Mouse (Mus musculus) midbrain, embryonic 12.5 days (tissue): ENCODE measurements around the gene Tbc1d13. TPM values are rescaled to one million over a fixed set of nuclear protein-coding genes. Genes with fewer than 3 reads are reported as not detected.
"Not testable (repeated sequence)": the region's sequence is repeated elsewhere in the genome, so short reads cannot be mapped to it uniquely, and the experiment has no call there.

ENCODE experiments used
- ATAC-seq: fragments of 200-750 bp; cut with Nextera tagmentation; 2 replicates; pipeline ENCODE4 v1.8.0; 2017; ENCODE audit warnings: low read depth, moderate TSS enrichment, moderate library complexity; ENCODE audit not compliant: low FRiP score
- H3K27ac ChIP-seq: fragments of 300-500 bp; sonication (generic); replicated peaks from 2 replicates; pipeline ENCODE4 v1.5.1; 2016; ENCODE audit warnings: mild to moderate bottlenecking
- H3K27me3 ChIP-seq: fragments of 300-500 bp; sonication (generic); 2 replicates; pipeline ENCODE4 v1.6.1; 2016; ENCODE audit warnings: mild to moderate bottlenecking
- H3K36me3 ChIP-seq: fragments of 300-500 bp; sonication (generic); 2 replicates; pipeline ENCODE4 v1.6.1; 2016
- H3K4me1 ChIP-seq: fragments of 300-500 bp; sonication (generic); 2 replicates; pipeline ENCODE4 v1.6.1; 2016
- H3K4me2 ChIP-seq: fragments of 300-500 bp; sonication (generic); replicated peaks from 2 replicates; pipeline ENCODE4 v1.6.1; 2016; ENCODE audit warnings: mild to moderate bottlenecking, moderate library complexity
- H3K4me3 ChIP-seq: fragments of 300-500 bp; sonication (generic); 2 replicates; pipeline ENCODE4 v1.5.1; 2016; ENCODE audit warnings: mild to moderate bottlenecking
- H3K9ac ChIP-seq: fragments of 300-500 bp; sonication (generic); replicated peaks from 2 replicates; pipeline ENCODE4 v1.6.1; 2016; ENCODE audit warnings: mild to moderate bottlenecking, moderate library complexity
- H3K9me3 ChIP-seq: fragments of 300-500 bp; sonication (generic); 2 replicates; pipeline ENCODE4 v1.6.1; 2016; ENCODE audit warnings: mild to moderate bottlenecking
- WGBS: fragments of 180-500 bp; shearing (Covaris S2); methylation state at CpG from one replicate; pipeline ENCODE4 v1.1.7; 2016; 5-methylcytosine and 5-hydroxymethylcytosine counted together
- polyA plus RNA-seq: library from polyadenylated mRNA; unstranded; fragments of >200 nt; fragmentation: Nextera tagmentation; extraction: Ambion mirVana; gene quantifications from 2 replicates; pipeline ENCODE4 v1.2.1, GENCODE M21; 2016

The Tbc1d13 gene
- polyA plus RNA-seq, 1 experiment from 2014 or later, result 11.2 TPM

DNA sequence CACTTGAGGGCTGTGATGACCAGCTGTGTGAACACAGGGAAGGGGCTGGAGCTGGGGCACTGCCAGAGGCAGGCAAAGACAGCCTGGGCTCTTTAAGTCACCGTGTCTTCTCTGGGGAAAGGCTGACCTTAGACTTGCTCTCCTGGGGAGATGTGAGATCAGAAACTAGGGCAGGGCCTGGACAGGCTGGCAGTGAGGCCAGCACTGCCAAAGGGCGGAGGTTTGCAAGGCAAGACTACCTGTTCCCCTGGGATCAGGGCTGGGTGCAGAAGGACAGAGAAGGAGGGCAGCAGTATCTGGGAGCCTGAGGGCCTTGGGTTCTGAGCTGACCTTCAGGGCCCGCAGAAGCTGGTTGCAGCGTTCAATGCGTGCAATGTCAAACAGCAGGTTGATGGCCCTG is 25.9 kb upstream of the Tbc1d13 start:
- Histone ChIP-seq H3K4me3 (no peak overlapping the region), H3K9me3 (no peaks in the 10 kb centered on the region), H3K9ac (no peak overlapping the region), H3K4me2 (no peak overlapping the region), H3K4me1 (no peaks in the 10 kb centered on the region), H3K27me3 (no peaks in the 10 kb centered on the region), H3K27ac (no peak overlapping the region), H3K36me3 (peaks cover 95% of the 10 kb centered on the region)
- WGBS, result 93% methylated on average over 5 of the region's 5 CpGs
- no peak for ATAC-seq

DNA sequence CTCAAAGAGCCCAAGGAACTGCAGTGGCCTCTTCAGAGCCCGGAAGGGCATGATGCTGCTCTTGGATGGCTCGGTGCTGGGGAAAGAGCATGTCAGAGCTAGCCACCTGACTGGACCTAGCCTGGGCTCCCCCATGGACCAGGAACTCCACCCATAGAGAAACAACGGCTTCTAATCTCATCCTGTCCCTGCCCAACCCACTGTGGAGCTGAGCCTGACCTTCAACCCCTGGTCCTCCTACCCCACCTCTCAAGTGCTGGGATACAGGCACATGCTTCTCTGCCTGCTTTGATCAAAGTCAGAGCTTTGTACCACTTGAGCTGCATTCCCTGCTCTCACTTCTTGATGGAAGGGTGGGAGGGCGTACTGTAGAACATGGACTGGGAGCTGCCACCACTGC is 25.3 kb upstream of the Tbc1d13 start:
- Histone ChIP-seq H3K9me3 (no peaks in the 10 kb centered on the region), H3K4me3 (no peak overlapping the region), H3K4me1 (no peaks in the 10 kb centered on the region), H3K27ac (no peak overlapping the region), H3K4me2 (no peak overlapping the region), H3K27me3 (no peaks in the 10 kb centered on the region), H3K9ac (no peak overlapping the region), H3K36me3 (peaks cover 95% of the 10 kb centered on the region)
- 90% methylated on average over 4 of the region's 4 CpGs for WGBS
- no peak for ATAC-seq

DNA sequence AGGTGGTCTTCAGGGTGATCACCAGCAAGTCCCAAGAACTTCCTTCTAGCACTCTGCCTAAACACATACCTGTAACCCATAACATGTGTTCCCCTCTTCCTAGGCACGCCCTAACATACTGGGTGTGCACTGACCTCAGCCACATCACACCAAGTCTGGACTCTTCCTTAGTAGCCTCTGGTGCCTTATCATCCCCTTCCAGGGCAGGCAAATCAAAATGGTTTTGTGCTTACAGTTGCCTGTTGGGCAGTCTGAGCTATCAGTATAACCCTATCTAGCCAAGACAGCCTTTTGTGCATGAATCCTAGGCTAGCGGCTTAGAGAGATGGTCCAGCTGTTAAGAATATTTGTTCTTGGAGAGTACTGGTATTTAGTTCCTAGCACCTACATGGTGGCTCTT is 22.0 kb upstream of the Tbc1d13 start:
- H3K36me3 ChIP-seq, result peaks cover 69% of the 10 kb centered on the region
- ATAC-seq, result no peak
- no peak overlapping the region for H3K4me3 ChIP-seq
- no peak overlapping the region for H3K9ac ChIP-seq
- WGBS, result 95% methylated on average over 2 of the region's 2 CpGs
- H3K27me3 ChIP-seq, result no peaks in the 10 kb centered on the region
- H3K9me3 ChIP-seq, result no peaks in the 10 kb centered on the region
- H3K4me1 ChIP-seq, result no peaks in the 10 kb centered on the region
- H3K27ac ChIP-seq, result no peak overlapping the region
- no peak overlapping the region for H3K4me2 ChIP-seq

DNA sequence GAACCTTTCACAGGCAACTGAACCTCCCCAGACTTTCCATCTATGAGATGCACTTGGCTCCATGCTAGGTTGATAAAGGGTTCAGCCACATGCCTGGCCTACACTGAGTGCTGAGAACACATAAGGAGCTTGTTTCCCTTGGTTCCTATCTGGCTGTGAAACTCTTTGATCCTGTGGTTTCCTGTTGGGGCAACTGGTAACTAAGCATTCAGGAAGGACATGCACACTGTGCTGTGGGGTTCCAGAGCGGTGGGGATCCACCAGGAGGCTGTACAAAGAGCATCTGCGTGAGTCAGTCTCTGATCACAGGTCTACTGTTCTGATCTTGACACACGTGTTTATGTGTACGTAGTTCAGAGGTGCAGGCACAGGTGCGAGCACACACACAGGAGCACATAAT is 21.0 kb upstream of the Tbc1d13 start:
- Histone ChIP-seq H3K9ac (no peak overlapping the region), H3K9me3 (no peaks in the 10 kb centered on the region), H3K4me2 (no peak overlapping the region), H3K4me3 (no peak overlapping the region), H3K27ac (no peak overlapping the region), H3K27me3 (no peaks in the 10 kb centered on the region), H3K4me1 (no peaks in the 10 kb centered on the region), H3K36me3 (peaks cover 58% of the 10 kb centered on the region)
- ATAC-seq, result no peak
- WGBS, result 93% methylated on average over 5 of the region's 5 CpGs

DNA sequence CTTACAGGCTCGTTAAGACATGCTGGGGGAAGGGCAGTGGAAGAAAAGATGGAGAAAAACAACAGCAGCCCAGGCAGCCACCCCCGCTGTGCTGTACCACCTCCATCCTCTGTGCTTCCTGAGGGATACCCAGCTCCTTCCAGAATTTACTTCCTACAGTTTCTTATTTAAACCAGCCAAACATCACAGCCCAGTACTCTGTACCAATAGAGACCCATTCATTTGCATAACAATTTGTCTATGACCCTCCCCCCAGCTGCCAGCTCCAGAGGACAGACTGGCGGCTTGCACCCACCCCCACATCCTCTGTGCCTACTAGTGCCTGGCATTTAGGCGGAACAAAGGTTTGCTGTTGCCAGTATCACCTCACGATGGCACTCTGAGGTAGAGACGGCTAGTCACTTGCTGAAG is 13.9 kb upstream of the Tbc1d13 start:
- no peaks in the 10 kb centered on the region for H3K27me3 ChIP-seq
- peaks cover 32% of the 10 kb centered on the region for H3K4me1 ChIP-seq
- no peak overlapping the region for H3K9ac ChIP-seq
- 0 out of 2 replicates have a peak overlapping the region, but pooled peaks have one; percentile 11 for H3K4me2 ChIP-seq
- no peaks in the 10 kb centered on the region for H3K9me3 ChIP-seq
- H3K4me3 ChIP-seq, result no peak overlapping the region
- H3K27ac ChIP-seq, result peak overlapping the region; percentile 36; the same call in 1 of the 2 replicates
- no peaks in the 10 kb centered on the region for H3K36me3 ChIP-seq
- ATAC-seq, result no peak
- WGBS, result 20% methylated on average over 6 of the region's 6 CpGs

DNA sequence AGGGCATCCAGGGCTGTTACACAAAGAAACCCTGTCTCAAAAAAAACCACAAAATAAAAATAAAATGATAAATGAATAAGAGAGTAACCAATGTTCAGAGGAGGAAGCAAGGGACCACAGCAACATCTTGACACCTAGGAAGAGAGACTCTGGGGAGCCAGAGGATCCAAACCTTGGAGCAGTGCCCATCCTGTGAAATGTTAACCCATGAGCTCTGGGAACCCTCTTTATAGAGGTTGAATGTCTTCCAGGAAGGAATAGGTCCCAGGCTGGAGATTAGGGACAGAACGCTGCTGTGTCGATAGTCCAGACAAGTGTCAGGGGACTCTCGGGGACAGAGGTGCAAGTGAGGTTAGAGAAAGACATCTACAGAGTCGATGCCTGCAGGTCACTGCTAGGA is 13.3 kb upstream of the Tbc1d13 start:
- H3K27me3 ChIP-seq, result no peaks in the 10 kb centered on the region
- no peaks in the 10 kb centered on the region for H3K36me3 ChIP-seq
- no peak for ATAC-seq
- no peak overlapping the region for H3K4me3 ChIP-seq
- no peak overlapping the region for H3K4me2 ChIP-seq
- H3K4me1 ChIP-seq, result peaks cover 38% of the 10 kb centered on the region
- H3K9me3 ChIP-seq, result no peaks in the 10 kb centered on the region
- no peak overlapping the region for H3K9ac ChIP-seq
- 81% methylated on average over 4 of the region's 4 CpGs for WGBS
- no peak overlapping the region; the same call in 1 of the 2 replicates for H3K27ac ChIP-seq

DNA sequence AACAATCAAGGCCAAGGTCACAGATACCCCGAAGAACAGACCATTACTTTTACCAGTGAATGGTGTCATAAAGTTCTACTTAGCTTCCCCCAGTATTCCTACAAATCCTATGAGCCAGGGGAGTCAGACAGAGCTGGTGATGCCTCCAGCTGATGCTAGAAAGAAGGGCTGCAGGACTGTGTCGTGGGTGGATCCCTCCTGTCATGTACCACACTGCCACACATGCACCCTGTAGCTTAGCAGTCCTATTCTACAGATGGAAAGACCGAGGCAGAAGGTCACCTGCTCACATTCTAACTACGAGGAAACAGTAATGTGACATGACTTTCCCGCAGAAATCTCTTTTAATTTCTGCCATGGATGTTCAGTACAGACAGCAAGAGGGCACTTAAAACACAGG is 10.8 kb upstream of the Tbc1d13 start:
- no peak for ATAC-seq
- Histone ChIP-seq H3K4me1 (peaks cover 39% of the 10 kb centered on the region), H3K27me3 (no peaks in the 10 kb centered on the region), H3K9ac (no peak overlapping the region), H3K9me3 (no peaks in the 10 kb centered on the region), H3K27ac (no peak overlapping the region), H3K4me3 (no peak overlapping the region), H3K4me2 (no peak overlapping the region), H3K36me3 (no peaks in the 10 kb centered on the region)
- WGBS, result 91% methylated on average over 5 of the region's 5 CpGs

DNA sequence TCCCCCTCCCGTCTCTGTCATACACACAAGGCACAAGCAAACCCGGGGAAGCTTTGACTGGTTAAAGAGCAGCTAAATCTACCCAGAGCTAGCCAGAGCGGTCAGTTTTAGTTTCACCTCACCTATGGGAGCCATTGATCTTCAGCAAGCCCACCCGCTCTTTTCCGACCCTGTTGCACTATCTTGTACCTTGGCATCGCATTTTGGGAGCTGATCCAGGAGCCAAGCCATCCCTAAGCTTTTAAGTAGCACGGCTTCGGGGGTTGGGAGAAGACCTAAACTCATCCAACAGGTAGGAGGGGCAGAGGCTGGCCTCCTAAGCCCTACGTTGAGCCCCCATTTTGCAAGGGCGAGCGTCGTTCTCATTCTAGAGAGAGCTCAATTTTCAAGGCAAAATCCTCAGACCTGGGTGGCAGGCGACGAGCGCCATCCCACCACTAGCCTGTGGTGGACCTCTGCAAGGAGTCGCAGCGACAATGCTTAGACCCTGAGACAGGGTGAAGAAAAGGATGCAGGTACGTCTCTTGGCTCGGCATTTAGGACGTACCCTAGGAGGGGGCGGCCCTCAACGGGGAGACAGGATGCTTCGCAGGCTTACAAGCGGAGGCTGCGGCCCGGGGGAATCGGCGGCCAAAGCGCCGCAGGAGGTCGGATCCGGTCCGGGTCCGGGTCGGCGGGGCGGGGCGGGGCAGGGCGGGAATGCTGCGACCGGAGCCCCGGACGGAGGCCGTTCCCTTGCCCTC is 9.6 kb upstream of the Tbc1d13 start:
- no peaks in the 10 kb centered on the region for H3K27me3 ChIP-seq
- peak overlapping the region; percentile 89 for H3K4me3 ChIP-seq
- peak overlapping the region; percentile 91 for H3K9ac ChIP-seq
- peak overlapping the region; percentile 88 for H3K4me2 ChIP-seq
- peak; percentile 63 for ATAC-seq
- H3K4me1 ChIP-seq, result peaks cover 37% of the 10 kb centered on the region
- peak overlapping the region; percentile 90 for H3K27ac ChIP-seq
- no peaks in the 10 kb centered on the region for H3K9me3 ChIP-seq
- WGBS, result 1% methylated on average over 44 of the region's 44 CpGs
- no peaks in the 10 kb centered on the region for H3K36me3 ChIP-seq

DNA sequence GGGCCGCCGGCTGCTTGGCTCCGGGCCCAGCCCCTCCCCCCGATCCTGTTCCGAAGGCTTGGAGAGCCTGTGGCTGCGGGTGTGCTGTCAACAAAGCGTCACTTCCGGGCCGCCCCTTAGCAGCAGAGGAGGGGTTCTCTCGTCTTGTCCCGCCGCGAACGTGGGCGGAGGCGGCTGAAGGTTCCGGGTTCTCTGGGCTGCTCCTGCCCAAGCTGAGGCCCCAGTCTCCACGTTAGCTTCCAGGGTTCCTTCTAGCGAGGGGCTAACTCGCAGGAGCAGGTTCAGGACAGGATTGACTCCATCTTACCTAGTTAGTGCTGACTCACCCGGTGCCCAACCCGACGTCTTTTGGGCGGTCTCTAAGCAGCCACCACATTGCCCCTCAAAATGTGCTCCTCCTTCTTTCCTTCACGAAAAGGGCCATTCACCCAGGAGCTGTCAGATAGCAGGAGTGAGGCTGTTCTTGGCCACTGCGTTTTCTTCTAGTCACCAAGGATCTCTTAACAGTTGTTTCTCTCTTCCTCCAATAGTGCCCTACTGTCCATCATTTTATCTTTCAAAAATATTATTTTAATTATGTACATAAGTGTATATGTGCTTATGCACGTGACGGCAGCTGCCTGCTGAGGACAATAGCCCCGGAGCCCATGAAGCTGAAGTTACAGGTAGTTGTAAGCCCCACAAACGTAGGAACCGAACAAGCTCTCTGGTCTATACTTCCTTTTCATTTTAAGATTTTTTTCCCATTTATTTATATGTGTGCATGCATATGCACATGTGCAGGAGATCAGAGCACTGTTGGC is 8.9 kb upstream of the Tbc1d13 start, which contains the start of gene Zer1:
Gene Zer1 (minus strand): TSS at position 114 of the 803 bp plus-strand sequence.
- H3K27ac ChIP-seq, result peak within 1 kb of the TSS; percentile 90
- peak within 1 kb of the TSS; percentile 88 for H3K4me2 ChIP-seq
- peak; percentile 96 for ATAC-seq
- H3K4me3 ChIP-seq, result peak within 1 kb of the TSS; percentile 89
- H3K9me3 ChIP-seq, result no peaks in the 10 kb centered on the region
- peaks cover 29% of the 10 kb centered on the region for H3K4me1 ChIP-seq
- H3K36me3 ChIP-seq, result no peaks in the 10 kb centered on the region
- 10% methylated on average over 31 of the region's 31 CpGs for WGBS
- no peaks in the 10 kb centered on the region for H3K27me3 ChIP-seq
- H3K9ac ChIP-seq, result peak within 1 kb of the TSS; percentile 91

DNA sequence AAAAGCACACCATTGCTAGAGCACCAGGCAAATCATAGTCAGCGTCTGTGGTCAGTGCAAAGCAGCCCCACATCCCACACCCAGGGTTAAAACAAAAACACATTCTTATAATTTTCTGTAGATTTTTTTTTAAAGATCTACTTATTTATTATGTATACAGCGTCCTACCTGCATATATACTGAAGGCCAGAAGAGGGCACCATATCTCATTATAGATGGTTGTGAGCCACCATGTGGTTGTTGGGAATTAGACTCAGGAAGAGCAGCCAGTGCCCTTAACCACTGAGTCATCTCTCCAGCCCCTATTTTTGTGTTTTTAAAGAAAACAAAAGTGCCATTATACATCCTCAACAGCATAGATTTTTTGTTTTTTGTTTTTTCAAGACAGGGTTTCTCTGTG is 4.8 kb upstream of the Tbc1d13 start:
- Histone ChIP-seq H3K4me1 (peaks cover 14% of the 10 kb centered on the region), H3K4me3 (no peak overlapping the region), H3K27ac (no peak overlapping the region), H3K36me3 (no peaks in the 10 kb centered on the region), H3K27me3 (no peaks in the 10 kb centered on the region), H3K9me3 (no peaks in the 10 kb centered on the region), H3K4me2 (no peak overlapping the region), H3K9ac (no peak overlapping the region)
- ATAC-seq, result no peak
- 31% methylated on average over 2 of the region's 2 CpGs for WGBS

DNA sequence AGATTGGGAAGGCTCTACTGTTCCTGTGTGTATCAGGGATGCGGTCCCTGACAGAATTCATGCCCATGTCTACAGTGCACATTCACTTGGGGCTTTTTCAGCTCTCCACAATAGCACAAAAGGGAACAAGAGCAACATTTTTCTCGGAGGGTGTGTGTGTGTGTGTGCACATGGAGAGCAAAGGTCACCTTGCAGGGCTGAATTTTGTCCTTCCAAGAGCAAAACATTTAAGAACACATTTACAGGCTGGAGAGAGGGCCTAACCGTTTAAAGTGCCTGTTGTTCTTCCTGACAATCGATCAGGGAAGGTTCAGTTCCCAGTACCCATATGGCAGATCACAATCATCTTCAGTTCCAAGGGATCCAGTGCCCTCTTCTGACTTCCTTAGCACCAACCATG is 3.4 kb upstream of the Tbc1d13 start:
- peaks cover 19% of the 10 kb centered on the region for H3K4me1 ChIP-seq
- no peaks in the 10 kb centered on the region for H3K9me3 ChIP-seq
- no peak overlapping the region for H3K9ac ChIP-seq
- WGBS, result 82% methylated on average over 4 of the region's 4 CpGs
- no peak overlapping the region for H3K4me3 ChIP-seq
- H3K36me3 ChIP-seq, result no peaks in the 10 kb centered on the region
- H3K27ac ChIP-seq, result no peak overlapping the region
- no peak for ATAC-seq
- H3K27me3 ChIP-seq, result no peaks in the 10 kb centered on the region
- no peak overlapping the region for H3K4me2 ChIP-seq

DNA sequence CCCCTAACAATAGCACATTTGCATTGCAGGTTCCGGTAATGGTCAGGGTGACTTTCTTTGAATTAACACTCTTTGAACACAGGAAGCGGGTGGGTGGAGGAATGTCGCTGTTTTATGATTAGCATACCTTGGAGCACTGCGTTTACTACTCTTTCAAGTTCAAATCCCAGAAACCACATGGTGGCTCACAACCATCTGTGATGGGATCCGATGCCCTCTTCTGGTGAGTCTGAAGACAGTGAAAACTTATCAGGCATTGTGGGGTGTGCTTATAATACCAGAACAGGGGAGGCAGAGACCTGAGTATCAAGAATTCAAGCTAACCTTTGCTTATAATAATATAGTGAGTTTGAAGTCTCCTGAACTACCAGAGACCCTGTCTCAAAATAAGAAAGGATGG is 2.3 kb upstream of the Tbc1d13 start:
- H3K9me3 ChIP-seq, H3K27me3 ChIP-seq, H3K9ac ChIP-seq, H3K36me3 ChIP-seq, H3K27ac ChIP-seq, H3K4me2 ChIP-seq, ATAC-seq, H3K4me3 ChIP-seq: not testable (repeated sequence)
- 69% methylated on average over 5 of the region's 5 CpGs for WGBS
- H3K4me1 ChIP-seq, result peaks cover 20% of the 10 kb centered on the region
